Comparison of ENCODE assay signal across 17 mouse cellular contexts in genomic region chr7:46116118-46116581, GRCm38 (mm10). TPM values are rescaled to one million over a fixed set of nuclear protein-coding genes. Genes with fewer than 3 reads are reported as not detected.
DNase-seq lines count a peak whose midpoint lies in the region; ATAC-seq and TF ChIP-seq lines count a peak whose summit lies in the region.
"Had no signal": no experiment of that assay in that cellular context is flagged by ENCODE, and none has a peak within 500 bp of the region (broad histone marks: within the 10 kb centered on the region; RNA-seq: fewer than 3 reads in every experiment).

No protein-coding gene starts in this region.

- H3K9ac ChIP-seq in lung, embryonic 14.5 days = no peak overlapping the region
- no peak overlapping the region for H3K9ac ChIP-seq in heart, embryonic 14.5 days (ENCODE audit: low read length)
- H3K9ac ChIP-seq: hindbrain, embryonic 15.5 days had no signal

- peak; percentile 15 for DNase-seq in lung, embryonic 14.5 days
- DNase-seq in lung, postnatal 25 days (ENCODE audit: low spot score) = no peak
- peak; percentile 68 for DNase-seq in gastrocnemius, postnatal 14 days
- DNase-seq in retina, postnatal 1 day = peak; percentile 75
- DNase-seq: cerebellum, adult 9-10 months; thymus, adult 2 months had no signal

- 30% methylated on average over 10 of the region's 10 CpGs for WGBS in lung, embryonic 14.5 days
- WGBS in heart, embryonic 14.5 days = 14% methylated on average over 10 of the region's 10 CpGs

- H3K4me3 ChIP-seq in lung, embryonic 14.5 days (ENCODE audit: low read depth, low read length) = no peak overlapping the region
- H3K4me3 ChIP-seq in heart, embryonic 14.5 days (ENCODE audit: control insufficient read depth in 1 of 2, insufficient read depth in 1 of 2, low read depth in 1 of 2, low read length in 2 of 2) = no peak overlapping the region
- H3K4me3 ChIP-seq: hindbrain, embryonic 15.5 days; layer of hippocampus, adult 2 months; midbrain, embryonic 10.5 days had no signal

- intact Hi-C loops in gastrocnemius, postnatal 14 days (cut with DNase I; ENCODE audit: low total_unique reads) = no loop called here

- no peak for ATAC-seq in lung, embryonic 14.5 days (ENCODE audit: insufficient read depth)
- peak; percentile 49; the same call in 1 of the 2 replicates for ATAC-seq in heart, embryonic 14.5 days (ENCODE audit: insufficient number of reproducible peaks, insufficient read depth, low FRiP score, low read depth)
- ATAC-seq in monocyte, adult 5-6 weeks (replicated peaks; ENCODE audit: insufficient number of reproducible peaks, low FRiP score, low TSS enrichment, poor library complexity, severe bottlenecking) = no peak
- ATAC-seq in activated CD4-positive, CD25-positive, alpha-beta regulatory T cell, adult 4 months = no peak
- ATAC-seq: forebrain, embryonic 14.5 days had no signal

- peaks cover 3% of the 10 kb centered on the region; the same call in 1 of the 2 replicates for H3K4me1 ChIP-seq in lung, embryonic 14.5 days (ENCODE audit: insufficient read depth)
- peaks cover 45 to 48% of the 10 kb centered on the region in 2 experiments for H3K4me1 ChIP-seq in heart, embryonic 14.5 days (ENCODE audit: control insufficient read depth in 2 of 2, insufficient read depth in 2 of 2, low read length in 2 of 2)

- H3K36me3 ChIP-seq in lung, embryonic 14.5 days (ENCODE audit: insufficient read depth) = no peaks in the 10 kb centered on the region
- no peaks in the 10 kb centered on the region for H3K36me3 ChIP-seq in heart, embryonic 14.5 days (ENCODE audit: control insufficient read depth, insufficient read depth, low read length)
- H3K36me3 ChIP-seq: G1E; hindbrain, embryonic 15.5 days; midbrain, embryonic 10.5 days had no signal

- H3K27me3 ChIP-seq in lung, embryonic 14.5 days (ENCODE audit: insufficient read depth, low read length) = no peaks in the 10 kb centered on the region
- no peaks in the 10 kb centered on the region for H3K27me3 ChIP-seq in heart, embryonic 14.5 days (ENCODE audit: control insufficient read depth, insufficient read depth, low read length)
- H3K27me3 ChIP-seq: hindbrain, embryonic 15.5 days had no signal

- H3K9me3 ChIP-seq in lung, embryonic 14.5 days (ENCODE audit: low read depth, low read length) = no peaks in the 10 kb centered on the region
- peaks cover 3% of the 10 kb centered on the region; the same call in 1 of the 2 replicates for H3K9me3 ChIP-seq in heart, embryonic 14.5 days (ENCODE audit: control insufficient read depth, low read length)
- H3K9me3 ChIP-seq: G1E; hindbrain, embryonic 15.5 days; midbrain, embryonic 10.5 days had no signal

- H3K27ac ChIP-seq in lung, embryonic 14.5 days (ENCODE audit: low read depth) = no peak overlapping the region
- peak overlapping the region; percentile 55 to 62 for H3K27ac ChIP-seq in heart, embryonic 14.5 days (replicated peaks in 1 of 2; ENCODE audit: control insufficient read depth in 1 of 2, insufficient read depth in 1 of 2, low read depth in 2 of 2, low read length in 2 of 2)
- H3K27ac ChIP-seq: hindbrain, embryonic 15.5 days; layer of hippocampus, adult 2 months; midbrain, embryonic 10.5 days had no signal

- TF ChIP-seq CTCF in lung, embryonic 14.5 days (IDR thresholded peaks at IDR 0.05; ENCODE audit: low read depth) = no peak

- H3K4me2 ChIP-seq in lung, embryonic 14.5 days = no peak overlapping the region
- H3K4me2 ChIP-seq in heart, embryonic 14.5 days (ENCODE audit: low read length) = no peak overlapping the region
- H3K4me2 ChIP-seq: hindbrain, embryonic 15.5 days had no signal

RNA-seq across cellular contexts. Expression of gene Kcnj11, which starts 15.6 kb away (rescaled TPM):
- 0.11 TPM in 1 of 2 replicates, not detected in the other for polyA plus RNA-seq in lung, embryonic 14.5 days (2014; fragmentation: Nextera tagmentation; extraction: Ambion mirVana)
- total RNA-seq in gastrocnemius, postnatal 14 days (2021) = 10 to 100 TPM; 70.7 to 71.9 TPM
- polyA plus RNA-seq in heart, embryonic 14.5 days (2014; fragmentation: Nextera tagmentation; extraction: Ambion mirVana) = 8.0 and 8.1 TPM in 2 replicates
- not detected in 3 replicates for total RNA-seq in monocyte, adult 5-6 weeks (2017)
- polyA plus RNA-seq in activated CD4-positive, CD25-positive, alpha-beta regulatory T cell, adult 4 months (2017; shearing (Covaris generic)) = not detected
- total RNA-seq: G1E; liver, adult 2 months; neutrophil, adult 5-6 weeks had no signal
- polyA plus RNA-seq: G1E; liver, adult 2 months; spleen, adult 2 months had no signal
